Mouse (Mus musculus) cerebellum, postnatal 25 days (tissue): ENCODE results near the gene Pdcd7.
A peak's percentile ranks its signal among the peaks of the same experiment; 100 is the strongest.

ENCODE experiments used
- DNase-seq, 2 experiments: peaks; one replicate each; pipeline ENCODE4 v3.0.0; 2021; ENCODE audit warnings: mixed read lengths in 2 of 2

Pdcd7 gene

GRCm38 (mm10) chr9:65399934-65400333 is 54.0 kb downstream of the Pdcd7 start:
- no peak for DNase-seq

- DNase-seq, result peak; percentile 81 to 87
Observed at GRCm38 (mm10) chr9:65404331-65405183, 58.7 kb downstream of the Pdcd7 start.

GRCm38 (mm10) chr9:65405184-65405449 is 59.2 kb downstream of the Pdcd7 start:
- no peak for DNase-seq

GRCm38 (mm10) chr9:65407327-65407726 is 61.4 kb downstream of the Pdcd7 start:
- DNase-seq, result no peak

GRCm38 (mm10) chr9:65407861-65408260 is 62.0 kb downstream of the Pdcd7 start:
- DNase-seq, result no peak

GRCm38 (mm10) chr9:65408871-65409295 is 63.0 kb downstream of the Pdcd7 start:
- DNase-seq, result no peak
